Mouse (Mus musculus) limb, embryonic 13.5 days (tissue): ENCODE results near the gene Ifitm5. TPM values are rescaled to one million over a fixed set of nuclear protein-coding genes. Genes with fewer than 3 reads are reported as not detected.
"Not testable (repeated sequence)": the region's sequence is repeated elsewhere in the genome, so short reads cannot be mapped to it uniquely, and the experiment has no call there.

Experiments used
- ATAC-seq: fragments of 200-750 bp; cut with Nextera tagmentation; 2 replicates; pipeline ENCODE4 v1.8.0; 2017; ENCODE audit warnings: low read depth, moderate number of reproducible peaks, moderate TSS enrichment; ENCODE audit not compliant: low FRiP score
- H3K27ac ChIP-seq: fragments of 300-500 bp; sonication (generic); 2 replicates; pipeline ENCODE4 v1.5.1; 2015; ENCODE audit warnings: inconsistent platforms, mild to moderate bottlenecking, moderate library complexity
- H3K27me3 ChIP-seq: fragments of 300-500 bp; sonication (generic); 2 replicates; pipeline ENCODE4 v1.6.1; 2015; ENCODE audit warnings: mild to moderate bottlenecking, inconsistent platforms
- H3K36me3 ChIP-seq: fragments of 300-500 bp; sonication (generic); 2 replicates; pipeline ENCODE4 v1.6.1; 2015; ENCODE audit warnings: inconsistent platforms, mild to moderate bottlenecking, moderate library complexity
- H3K4me1 ChIP-seq: fragments of 300-500 bp; sonication (generic); 2 replicates; pipeline ENCODE4 v1.6.1; 2015; ENCODE audit warnings: inconsistent platforms
- H3K4me2 ChIP-seq: fragments of 300-500 bp; sonication (generic); replicated peaks from 2 replicates; pipeline ENCODE4 v1.6.1; 2015; ENCODE audit warnings: inconsistent platforms, mild to moderate bottlenecking, moderate library complexity
- H3K4me3 ChIP-seq: fragments of 300-500 bp; sonication (generic); 2 replicates; pipeline ENCODE4 v1.5.1; 2015; ENCODE audit warnings: moderate library complexity, mild to moderate bottlenecking, inconsistent platforms
- H3K9ac ChIP-seq: fragments of 300-500 bp; sonication (generic); 2 replicates; pipeline ENCODE4 v1.6.1; 2015; ENCODE audit warnings: mild to moderate bottlenecking, inconsistent platforms
- H3K9me3 ChIP-seq: fragments of 300-500 bp; sonication (generic); 2 replicates; pipeline ENCODE4 v1.6.1; 2016; ENCODE audit warnings: inconsistent platforms
- WGBS: fragments of 180-500 bp; shearing (Covaris S2); methylation state at CpG from one replicate; pipeline ENCODE4 v1.1.7; 2015; 5-methylcytosine and 5-hydroxymethylcytosine counted together
- polyA plus RNA-seq: library from polyadenylated mRNA; unstranded; fragments of >200 nt; fragmentation: Nextera tagmentation; extraction: Ambion mirVana; gene quantifications from 2 replicates; pipeline ENCODE4 v1.2.1, GENCODE M21; 2015

The Ifitm5 gene
- 10.7 and 15.2 TPM in 2 replicates for polyA plus RNA-seq

DNA sequence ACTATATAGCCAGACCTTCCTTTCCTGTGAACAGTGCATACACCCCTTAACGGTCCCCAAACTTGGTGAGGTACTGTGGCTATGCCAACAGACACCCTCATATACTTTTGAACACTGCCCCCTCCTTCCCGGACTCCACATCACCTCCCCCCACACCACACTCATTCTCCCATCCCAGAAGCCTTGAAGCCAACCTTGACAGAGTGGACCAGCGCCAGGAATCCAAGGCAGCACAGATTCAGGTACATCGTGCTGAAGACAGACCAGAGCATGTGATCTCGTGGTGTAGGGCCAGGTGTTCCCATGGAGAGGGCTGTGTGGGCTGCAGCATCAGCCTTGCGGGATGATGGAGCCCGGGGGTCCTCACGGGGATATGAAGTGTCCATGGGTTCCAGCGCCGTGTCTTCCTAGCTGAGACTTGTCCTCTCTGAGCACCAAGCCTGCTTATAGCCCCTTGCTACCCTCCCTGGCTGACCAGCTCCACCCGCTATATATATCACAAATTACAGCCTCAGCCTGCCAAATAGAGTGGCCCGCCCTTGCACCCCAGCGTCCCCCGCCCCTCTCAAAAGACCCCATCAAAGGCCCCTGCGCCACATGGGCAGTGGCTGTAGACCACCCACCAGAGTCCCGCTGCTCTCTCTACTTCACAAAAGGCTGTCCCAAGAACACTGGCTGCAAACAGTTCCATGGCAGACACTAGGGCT, at the start of gene Ifitm5:
Ifitm5 (minus strand) TSS at position 468 of the 707 bp plus-strand sequence.
- Histone ChIP-seq H3K4me3 (0 out of 2 replicates have a peak within 1 kb of the TSS, but pooled peaks have one; percentile 1), H3K4me1 (peaks cover 50% of the 10 kb centered on the region), H3K27ac (peak within 1 kb of the TSS; percentile 55; the same call in 1 of the 2 replicates), H3K27me3 (no peaks in the 10 kb centered on the region), H3K9me3 (no peaks in the 10 kb centered on the region), H3K4me2 (peak within 1 kb of the TSS; percentile 38), H3K9ac (peak within 1 kb of the TSS; percentile 51), H3K36me3 (peaks cover 70% of the 10 kb centered on the region)
- 0 out of 2 replicates have a peak, but pooled peaks have one; percentile 18 for ATAC-seq
- 67% methylated on average over 16 of the region's 16 CpGs for WGBS

DNA sequence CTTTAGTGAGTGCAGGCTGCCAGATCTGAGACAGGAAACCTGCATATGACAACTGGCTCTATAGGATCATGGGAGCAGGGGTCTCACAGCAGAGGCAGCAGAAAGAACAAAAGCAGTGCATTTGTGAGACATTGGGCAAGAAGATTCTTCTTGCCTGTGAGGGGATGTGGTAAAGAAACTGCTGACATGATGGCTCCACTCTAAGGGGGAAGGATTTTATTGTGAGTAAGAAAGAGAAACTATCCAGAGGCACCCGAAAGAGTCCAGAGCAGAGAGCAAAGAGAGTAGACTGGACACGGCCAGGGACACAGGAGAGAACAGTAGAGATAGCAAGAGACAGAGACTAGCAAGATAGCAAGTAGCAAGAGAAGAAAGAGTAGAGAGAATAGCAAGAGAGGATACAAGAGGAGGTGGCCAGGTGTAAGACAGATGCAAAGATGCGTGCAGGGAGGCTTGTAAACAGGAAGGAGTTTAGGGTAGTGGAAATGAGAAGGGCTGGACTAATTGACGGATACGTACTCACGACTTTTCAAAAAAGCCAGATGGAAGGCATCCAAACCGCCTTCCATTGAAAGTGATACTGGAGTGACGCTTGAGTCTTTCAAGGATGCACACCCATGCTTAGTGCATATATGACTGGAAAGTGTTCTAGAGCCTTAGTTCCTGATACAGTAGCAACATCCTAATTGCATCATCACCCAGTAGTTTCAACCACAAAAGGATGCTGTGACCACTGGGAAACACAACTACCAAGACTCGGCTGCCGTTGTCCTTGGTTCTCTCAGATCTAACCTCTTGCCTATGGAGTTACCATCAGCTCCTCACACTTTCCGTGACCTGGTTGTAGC, 49.0 kb upstream of the Ifitm5 start:
- Histone ChIP-seq H3K9ac (no peak overlapping the region), H3K4me1 (no peaks in the 10 kb centered on the region), H3K4me2 (no peak overlapping the region), H3K27me3 (no peaks in the 10 kb centered on the region), H3K27ac (no peak overlapping the region), H3K4me3 (no peak overlapping the region), H3K9me3 (no peaks in the 10 kb centered on the region), H3K36me3 (no peaks in the 10 kb centered on the region)
- WGBS: 82% methylated on average over 11 of the region's 11 CpGs
- ATAC-seq: no peak

DNA sequence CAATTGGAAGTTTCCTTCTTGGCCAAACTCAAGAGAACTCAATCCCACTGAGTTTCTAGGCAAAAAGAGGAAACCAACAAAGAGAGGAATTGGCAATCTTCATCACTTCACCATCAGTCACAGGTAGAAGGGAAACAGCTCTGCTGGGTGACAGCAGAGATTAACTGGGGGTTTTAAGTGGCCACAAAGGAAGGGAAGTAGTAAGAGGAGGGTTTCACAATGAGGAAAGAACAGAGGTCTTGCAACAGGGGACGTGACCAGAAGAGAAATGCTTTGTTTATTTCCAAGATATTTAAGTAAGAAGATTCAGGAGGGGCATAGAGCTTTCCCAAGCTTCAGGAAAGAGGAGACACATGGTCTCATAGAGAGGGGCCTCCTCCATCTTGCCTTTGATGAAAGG, 47.7 kb upstream of the Ifitm5 start:
- H3K9me3 ChIP-seq: no peaks in the 10 kb centered on the region
- H3K27me3 ChIP-seq: no peaks in the 10 kb centered on the region
- no peak overlapping the region for H3K4me2 ChIP-seq
- H3K4me1 ChIP-seq: no peaks in the 10 kb centered on the region
- H3K36me3 ChIP-seq: no peaks in the 10 kb centered on the region
- no peak overlapping the region for H3K4me3 ChIP-seq
- H3K9ac ChIP-seq: no peak overlapping the region
- ATAC-seq: no peak
- WGBS: 68% methylated on average over 1 of the region's 1 CpGs
- no peak overlapping the region for H3K27ac ChIP-seq

DNA sequence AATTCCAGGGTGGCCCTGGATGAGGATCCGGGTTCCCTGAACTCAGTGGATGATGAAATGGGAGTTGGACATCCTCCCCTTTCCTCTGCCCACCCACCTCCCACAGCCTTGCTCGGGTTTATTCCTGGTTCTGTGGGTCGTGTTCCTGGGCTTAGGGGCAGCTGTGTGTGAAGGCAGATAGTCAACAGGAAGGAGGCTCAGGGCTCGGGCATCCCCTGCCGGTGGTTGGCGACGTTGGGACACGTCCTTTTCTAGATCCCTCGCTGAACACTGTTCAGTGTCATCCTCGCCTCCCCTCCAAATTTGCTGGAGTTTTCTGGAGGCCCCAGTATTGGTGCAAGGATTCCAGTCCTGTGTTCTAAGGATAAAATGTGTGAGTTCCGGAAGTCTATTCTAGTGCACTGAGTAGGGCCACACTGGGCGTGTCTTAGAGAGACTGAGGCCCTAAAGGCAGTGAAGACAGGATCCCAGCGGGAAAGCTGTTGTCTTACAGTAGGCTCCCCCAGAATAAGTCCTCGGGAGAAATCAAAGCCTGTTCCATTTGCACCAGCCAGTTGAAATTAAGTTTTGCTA, 41.1 kb upstream of the Ifitm5 start:
- H3K4me1 ChIP-seq: peaks cover 15% of the 10 kb centered on the region
- H3K4me2 ChIP-seq: no peak overlapping the region
- H3K27me3 ChIP-seq: no peaks in the 10 kb centered on the region
- 85% methylated on average over 14 of the region's 14 CpGs for WGBS
- ATAC-seq: no peak
- no peak overlapping the region for H3K4me3 ChIP-seq
- no peaks in the 10 kb centered on the region for H3K9me3 ChIP-seq
- H3K27ac ChIP-seq: no peak overlapping the region
- H3K36me3 ChIP-seq: no peaks in the 10 kb centered on the region
- no peak overlapping the region for H3K9ac ChIP-seq

DNA sequence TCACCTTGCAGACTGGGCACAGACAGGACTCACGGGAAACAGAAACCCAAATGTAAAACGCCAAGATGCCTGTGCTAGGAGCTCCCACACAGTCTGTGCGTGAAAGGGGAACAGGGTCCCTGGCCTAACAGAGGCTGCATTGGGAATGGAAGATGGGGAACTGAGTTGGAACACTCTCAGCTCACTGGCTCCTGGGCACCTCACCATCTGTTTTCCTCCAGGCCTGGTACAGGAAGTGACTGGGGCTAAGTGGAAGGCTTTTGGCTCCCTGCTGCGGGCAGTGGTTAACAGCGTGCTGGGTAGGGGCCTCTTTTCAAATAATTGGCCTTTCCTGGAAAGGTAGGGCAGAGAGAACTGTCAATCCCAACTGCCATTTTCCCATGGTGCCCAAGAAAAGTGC, 40.5 kb upstream of the Ifitm5 start:
- H3K9ac ChIP-seq: no peak overlapping the region
- no peaks in the 10 kb centered on the region for H3K27me3 ChIP-seq
- WGBS: 41% methylated on average over 5 of the region's 5 CpGs
- H3K9me3 ChIP-seq: no peaks in the 10 kb centered on the region
- no peak overlapping the region for H3K4me2 ChIP-seq
- no peaks in the 10 kb centered on the region for H3K36me3 ChIP-seq
- peaks cover 15% of the 10 kb centered on the region for H3K4me1 ChIP-seq
- no peak overlapping the region for H3K4me3 ChIP-seq
- H3K27ac ChIP-seq: no peak overlapping the region
- no peak for ATAC-seq

DNA sequence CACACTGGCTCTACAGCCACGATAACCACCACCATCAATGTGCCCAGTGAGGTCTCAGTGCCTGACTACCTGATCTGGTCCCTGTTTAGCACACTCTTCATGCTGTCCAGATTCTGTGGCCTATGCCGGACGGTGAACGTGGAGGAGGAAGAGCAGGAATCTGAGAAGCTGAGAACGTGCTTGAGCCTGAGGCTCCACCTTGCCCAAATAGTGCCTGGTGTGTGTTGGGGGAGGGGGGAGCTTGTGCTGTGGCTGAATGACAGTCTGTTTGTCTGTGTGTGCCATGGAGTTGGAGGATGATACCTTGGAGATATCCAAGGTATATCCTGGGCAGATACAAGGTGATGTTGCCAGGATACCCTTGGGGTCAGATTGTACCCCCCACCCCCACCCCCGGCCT, 40.1 kb upstream of the Ifitm5 start:
- Histone ChIP-seq H3K4me1 (peaks cover 15% of the 10 kb centered on the region), H3K4me3 (no peak overlapping the region), H3K27ac (no peak overlapping the region), H3K9ac (no peak overlapping the region), H3K27me3 (no peaks in the 10 kb centered on the region), H3K36me3 (no peaks in the 10 kb centered on the region), H3K9me3 (no peaks in the 10 kb centered on the region), H3K4me2 (no peak overlapping the region)
- no peak for ATAC-seq
- WGBS: 52% methylated on average over 6 of the region's 6 CpGs

DNA sequence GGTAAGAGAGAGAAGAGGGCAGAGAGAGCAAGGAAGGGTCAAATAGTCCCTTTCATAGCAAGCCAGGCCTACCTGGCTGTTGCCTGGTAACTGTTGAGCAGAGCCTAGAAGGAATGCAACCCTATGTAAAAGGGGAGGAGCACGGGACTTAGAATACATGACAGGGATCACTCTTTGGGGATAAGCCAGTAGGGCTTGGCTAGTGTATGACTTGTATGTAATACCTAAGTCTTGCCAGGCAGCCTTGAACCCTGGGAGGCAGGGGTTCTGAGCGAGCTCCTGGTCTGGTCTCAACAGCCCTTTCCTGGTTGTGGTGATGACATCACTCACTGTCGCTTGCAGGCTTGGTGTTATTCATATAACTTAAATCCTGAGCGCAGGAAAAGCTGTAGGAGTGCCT, 38.9 kb upstream of the Ifitm5 start:
- Histone ChIP-seq H3K9ac (no peak overlapping the region), H3K36me3 (no peaks in the 10 kb centered on the region), H3K9me3 (no peaks in the 10 kb centered on the region), H3K4me1 (peaks cover 15% of the 10 kb centered on the region), H3K4me2 (no peak overlapping the region), H3K27ac (no peak overlapping the region), H3K4me3 (no peak overlapping the region), H3K27me3 (no peaks in the 10 kb centered on the region)
- WGBS: 82% methylated on average over 4 of the region's 4 CpGs
- ATAC-seq: no peak

DNA sequence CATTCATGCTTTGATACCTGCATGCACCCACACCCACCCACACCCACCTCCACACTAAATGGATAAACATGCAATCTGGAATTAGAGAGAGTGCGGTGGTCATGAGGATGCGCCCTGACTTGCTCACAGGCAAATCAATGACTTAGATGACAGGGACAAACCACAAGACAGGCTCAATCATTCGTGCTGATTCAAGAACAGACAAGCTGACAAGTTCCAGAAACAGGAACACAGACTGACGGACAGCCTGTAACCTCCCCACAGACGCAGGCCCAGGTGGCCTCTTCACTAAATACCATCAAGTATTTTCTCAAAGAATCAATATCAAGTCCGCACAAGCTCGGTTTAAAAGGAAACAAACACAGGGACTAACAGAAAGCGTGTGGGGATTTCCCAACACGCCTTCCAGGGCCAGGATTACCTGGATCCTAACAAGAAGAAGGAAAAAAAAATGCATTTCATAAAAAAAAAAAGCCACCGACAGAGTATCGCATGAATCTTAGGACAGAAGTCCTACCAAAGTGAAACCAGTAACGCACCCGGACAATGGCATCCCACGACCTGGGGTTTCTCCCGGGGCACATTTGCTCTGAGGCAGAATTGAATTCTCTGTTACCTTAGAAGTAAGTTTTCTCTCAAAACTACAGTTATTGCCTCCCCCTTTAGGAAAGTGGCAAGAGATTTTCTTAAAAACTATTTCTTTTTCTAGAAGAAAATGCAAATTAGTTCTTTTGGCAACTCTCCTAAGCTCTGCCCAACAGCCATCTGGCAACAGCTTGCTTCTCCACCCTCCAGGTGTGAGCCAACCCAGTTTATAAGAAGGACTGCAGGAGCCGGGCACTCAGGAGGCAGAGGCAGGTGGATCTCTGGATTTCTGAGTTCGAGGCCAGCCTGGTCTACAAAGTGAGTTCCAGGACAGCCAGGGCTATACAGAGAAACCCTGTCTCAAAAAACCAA, 37.4 kb upstream of the Ifitm5 start:
- Histone ChIP-seq H3K9ac (no peak overlapping the region), H3K27me3 (no peaks in the 10 kb centered on the region), H3K27ac (no peak overlapping the region), H3K9me3 (no peaks in the 10 kb centered on the region), H3K36me3 (no peaks in the 10 kb centered on the region), H3K4me1 (peaks cover 15% of the 10 kb centered on the region), H3K4me2 (no peak overlapping the region), H3K4me3 (no peak overlapping the region)
- 81% methylated on average over 17 of the region's 17 CpGs for WGBS
- ATAC-seq: no peak

DNA sequence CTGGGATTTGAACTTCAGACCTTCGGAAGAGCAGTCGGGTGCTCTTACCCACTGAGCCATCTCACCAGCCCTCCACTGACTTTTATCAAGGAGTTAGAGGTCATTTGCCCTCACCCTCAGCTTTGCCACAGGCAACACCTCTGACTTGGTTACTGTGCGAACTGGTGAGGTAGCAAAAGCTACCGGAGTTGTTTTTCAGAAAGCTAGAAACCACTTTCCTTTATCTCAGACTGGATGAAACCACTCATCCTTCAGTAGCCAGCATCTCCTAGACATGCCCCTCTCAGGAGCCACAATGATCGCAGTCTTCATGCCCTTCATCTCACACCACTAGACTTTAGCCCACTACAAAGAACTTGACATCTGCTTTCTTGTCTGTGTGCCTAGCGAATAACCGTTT, 32.9 kb upstream of the Ifitm5 start:
- Histone ChIP-seq H3K9ac (no peak overlapping the region), H3K4me1 (no peaks in the 10 kb centered on the region), H3K27me3 (no peaks in the 10 kb centered on the region), H3K9me3 (no peaks in the 10 kb centered on the region), H3K4me3 (no peak overlapping the region), H3K4me2 (no peak overlapping the region), H3K27ac (no peak overlapping the region), H3K36me3 (no peaks in the 10 kb centered on the region)
- no peak for ATAC-seq
- WGBS: 88% methylated on average over 7 of the region's 7 CpGs

DNA sequence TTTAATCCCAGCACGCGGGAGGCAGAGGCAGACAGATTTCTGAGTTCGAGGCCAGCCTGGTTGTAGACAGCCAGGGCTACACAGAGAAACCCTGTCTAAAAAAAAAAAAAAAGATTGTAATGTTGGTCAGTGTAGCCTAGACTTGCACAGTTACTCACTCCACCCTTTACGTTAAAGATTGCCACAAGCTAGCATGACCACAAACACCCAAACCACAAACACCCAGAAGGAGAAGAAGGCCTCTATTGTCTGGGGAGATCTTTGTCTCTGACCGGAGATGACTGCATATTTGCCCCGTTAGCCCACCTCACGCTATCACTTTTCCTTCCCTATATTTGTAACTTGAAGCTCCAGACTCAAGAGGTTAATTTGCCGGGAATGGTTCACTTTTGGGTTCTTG, 31.6 kb upstream of the Ifitm5 start:
- ATAC-seq: no peak
- H3K27me3 ChIP-seq: no peaks in the 10 kb centered on the region
- no peak overlapping the region for H3K27ac ChIP-seq
- H3K9me3 ChIP-seq: no peaks in the 10 kb centered on the region
- H3K36me3 ChIP-seq: no peaks in the 10 kb centered on the region
- H3K9ac ChIP-seq: no peak overlapping the region
- 91% methylated on average over 8 of the region's 8 CpGs for WGBS
- H3K4me1 ChIP-seq: no peaks in the 10 kb centered on the region
- no peak overlapping the region for H3K4me2 ChIP-seq
- H3K4me3 ChIP-seq: no peak overlapping the region

DNA sequence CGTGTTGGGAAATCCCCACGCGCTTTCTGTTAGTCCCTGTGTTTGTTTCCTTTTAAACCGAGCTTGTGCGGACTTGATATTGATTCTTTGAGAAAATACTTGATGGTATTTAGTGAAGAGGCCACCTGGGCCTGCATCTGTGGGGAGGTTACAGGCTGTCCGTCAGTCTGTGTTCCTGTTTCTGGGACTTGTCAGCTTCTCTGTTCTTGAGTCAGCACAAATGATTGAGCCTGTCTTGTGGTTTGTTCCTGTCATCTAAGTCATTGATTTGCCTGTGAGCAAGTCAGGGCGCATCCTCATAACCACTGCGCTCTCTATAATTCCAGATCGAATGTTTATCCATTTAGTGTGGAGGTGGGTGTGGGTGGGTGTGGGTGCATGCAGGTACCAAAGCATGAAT, 26.6 kb upstream of the Ifitm5 start:
- H3K27me3 ChIP-seq, ATAC-seq: not testable (repeated sequence)

More for the DNA sequence above, 26.6 kb upstream of the Ifitm5 start:
- not testable (repeated sequence) for H3K9me3 ChIP-seq, H3K4me2 ChIP-seq, H3K4me3 ChIP-seq, H3K9ac ChIP-seq, H3K27ac ChIP-seq, H3K36me3 ChIP-seq
- peaks cover 22% of the 10 kb centered on the region for H3K4me1 ChIP-seq
- WGBS: 86% methylated on average over 9 of the region's 9 CpGs
